Mouse (Mus musculus): ENCODE results near the gene Mcfd2. TPM values are rescaled to one million over a fixed set of nuclear protein-coding genes. Genes with fewer than 3 reads are reported as not detected.
"Not testable (repeated sequence)": the region's sequence is repeated elsewhere in the genome, so short reads cannot be mapped to it uniquely, and the experiment has no call there.

Mcfd2 gene
- polyA plus RNA-seq, 1 experiment from 2014 or later: 76.6 TPM

DNA sequence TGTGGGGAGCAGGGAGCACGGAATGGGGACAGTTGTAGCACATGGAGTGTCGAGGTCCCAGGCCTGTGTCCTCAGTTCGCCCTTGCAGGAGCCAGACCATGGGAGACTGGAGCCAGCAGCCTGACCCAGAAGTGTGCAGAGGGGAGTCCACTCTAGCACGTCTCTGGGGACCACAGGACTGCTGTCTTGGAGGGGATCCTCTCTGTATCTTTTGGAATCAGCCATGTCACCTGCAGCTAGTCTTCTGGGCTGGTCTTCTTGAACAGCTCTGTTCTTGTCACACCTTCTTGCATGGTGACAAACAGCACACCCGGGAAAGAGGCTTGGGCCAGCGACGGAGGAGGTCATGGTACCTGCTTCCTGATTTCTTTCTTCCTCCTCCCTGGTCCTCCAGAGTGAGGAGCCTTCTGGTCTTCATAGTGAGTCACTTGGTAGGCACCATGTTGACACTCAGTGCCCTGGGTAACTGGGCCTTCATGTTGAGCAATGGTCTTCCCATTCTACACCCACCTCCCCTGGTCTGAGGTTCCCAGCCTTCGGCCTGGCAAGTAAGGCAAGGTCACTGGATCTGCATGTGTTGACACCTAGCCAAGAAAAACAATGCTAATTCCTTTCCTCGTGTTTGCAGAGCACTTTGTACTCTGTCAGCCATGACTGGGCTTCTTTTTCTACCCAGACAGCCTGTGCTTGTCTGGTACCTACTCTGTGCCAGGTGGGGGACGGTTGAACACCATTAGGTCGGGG, 38.6 kb upstream of the Mcfd2 start:
- Histone ChIP-seq H3K4me3 (no peak overlapping the region), H3K4me2 (no peak overlapping the region), H3K27me3 (replicated peaks) (no peaks in the 10 kb centered on the region), H3K9ac (no peak overlapping the region), H3K27ac (replicated peaks) (no peak overlapping the region), H3K36me3 (no peaks in the 10 kb centered on the region), H3K9me3 (no peaks in the 10 kb centered on the region), H3K4me1 (peaks cover 17% of the 10 kb centered on the region)
- no peak for ATAC-seq (ENCODE audit: extremely low read depth, insufficient number of reproducible peaks, low FRiP score, low TSS enrichment)
- WGBS: 73% methylated on average over 11 of the region's 11 CpGs

DNA sequence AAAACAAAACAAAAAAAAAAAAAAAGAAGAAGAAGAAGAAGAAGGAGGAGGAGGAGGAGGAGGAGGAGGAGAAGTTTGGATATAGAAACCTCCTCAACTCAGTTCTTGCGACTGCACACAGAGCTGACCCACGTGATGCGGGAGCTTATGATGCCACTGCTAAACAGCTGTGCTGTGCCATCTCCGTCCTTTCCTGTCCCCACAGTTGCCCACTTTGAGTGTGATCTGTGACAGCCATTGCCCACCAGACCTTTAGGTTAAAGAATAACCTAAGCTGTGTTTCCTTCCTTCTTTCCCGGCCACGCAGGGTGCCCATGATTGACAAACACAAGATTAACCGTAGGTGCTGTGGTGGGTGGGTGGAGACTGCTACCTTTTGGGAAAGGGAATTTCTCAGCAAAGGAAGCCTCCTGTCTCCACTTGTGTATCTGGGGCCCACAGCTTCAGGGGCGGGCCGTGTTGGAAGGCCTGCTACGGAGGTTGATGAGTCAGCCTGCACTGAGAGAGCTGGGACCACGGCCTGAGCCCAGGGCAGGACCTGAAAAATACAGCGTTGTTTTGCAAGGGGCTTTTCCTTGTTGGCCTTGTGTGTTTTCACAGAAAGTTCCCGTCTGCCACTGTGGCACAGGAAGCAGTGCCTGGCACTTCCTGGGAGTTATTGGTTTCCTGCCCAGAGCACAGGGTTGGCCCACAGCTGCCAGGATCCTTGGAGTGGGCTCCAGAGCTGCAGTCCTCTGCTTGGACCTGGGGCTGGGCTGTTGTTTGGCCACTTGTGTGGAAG, 36.5 kb upstream of the Mcfd2 start:
- H3K27me3 ChIP-seq (replicated peaks): no peaks in the 10 kb centered on the region
- H3K36me3 ChIP-seq: no peaks in the 10 kb centered on the region
- 0 out of 2 replicates have a peak overlapping the region, but pooled peaks have one; percentile 8 for H3K27ac ChIP-seq (replicated peaks)
- H3K9me3 ChIP-seq: no peaks in the 10 kb centered on the region
- peaks cover 26% of the 10 kb centered on the region for H3K4me1 ChIP-seq
- no peak overlapping the region for H3K9ac ChIP-seq
- no peak overlapping the region for H3K4me2 ChIP-seq
- ATAC-seq (ENCODE audit: extremely low read depth, insufficient number of reproducible peaks, low FRiP score, low TSS enrichment): no peak
- H3K4me3 ChIP-seq: no peak overlapping the region
- WGBS: 52% methylated on average over 13 of the region's 13 CpGs

DNA sequence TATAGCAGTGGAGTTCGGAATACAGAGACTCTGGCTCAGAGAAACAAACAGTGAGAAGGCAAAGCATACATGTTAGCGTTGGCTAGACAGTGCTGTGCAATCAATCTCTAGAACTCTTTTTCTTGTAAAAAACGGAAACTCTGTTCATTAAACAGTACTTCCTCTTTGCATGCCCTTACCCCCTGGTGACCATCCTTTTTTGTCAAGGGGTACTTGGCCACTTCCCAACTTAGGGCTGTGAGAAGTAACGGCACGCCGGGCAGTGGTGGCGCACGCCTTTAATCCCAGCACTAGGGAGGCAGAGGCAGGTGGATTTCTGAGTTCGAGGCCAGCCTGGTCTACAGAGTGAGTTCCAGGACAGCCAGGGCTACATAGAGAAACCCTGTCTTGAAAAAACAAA, 35.9 kb upstream of the Mcfd2 start:
- H3K27me3 ChIP-seq (replicated peaks); H3K27ac ChIP-seq (replicated peaks); ATAC-seq (ENCODE audit: extremely low read depth, insufficient number of reproducible peaks, low FRiP score, low TSS enrichment); H3K9ac ChIP-seq; H3K9me3 ChIP-seq; H3K4me2 ChIP-seq; H3K36me3 ChIP-seq; H3K4me3 ChIP-seq: not testable (repeated sequence)
- 84% methylated on average over 9 of the region's 9 CpGs for WGBS
- peaks cover 26% of the 10 kb centered on the region for H3K4me1 ChIP-seq

DNA sequence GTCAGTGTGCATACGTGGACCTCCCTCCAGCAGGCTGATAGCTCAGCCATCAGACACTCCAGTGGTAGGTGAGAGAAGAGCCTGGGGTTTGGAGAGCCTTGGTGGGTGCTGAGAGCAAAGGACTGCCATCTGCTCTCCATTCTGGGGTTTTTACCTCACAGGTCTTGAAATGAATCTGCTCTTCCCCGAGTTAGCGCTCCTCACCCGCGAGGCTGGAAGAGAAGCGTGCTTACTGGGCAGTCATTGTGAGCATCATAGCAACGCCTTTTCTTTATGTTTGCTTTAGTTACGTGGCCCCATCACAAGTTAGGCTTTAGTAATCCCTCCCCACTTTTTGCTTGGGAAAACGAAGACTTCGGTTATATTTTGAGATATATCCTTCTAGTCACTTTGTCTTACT, 34.6 kb upstream of the Mcfd2 start:
- no peaks in the 10 kb centered on the region for H3K27me3 ChIP-seq (replicated peaks)
- H3K36me3 ChIP-seq: no peaks in the 10 kb centered on the region
- WGBS: 79% methylated on average over 10 of the region's 10 CpGs

DNA sequence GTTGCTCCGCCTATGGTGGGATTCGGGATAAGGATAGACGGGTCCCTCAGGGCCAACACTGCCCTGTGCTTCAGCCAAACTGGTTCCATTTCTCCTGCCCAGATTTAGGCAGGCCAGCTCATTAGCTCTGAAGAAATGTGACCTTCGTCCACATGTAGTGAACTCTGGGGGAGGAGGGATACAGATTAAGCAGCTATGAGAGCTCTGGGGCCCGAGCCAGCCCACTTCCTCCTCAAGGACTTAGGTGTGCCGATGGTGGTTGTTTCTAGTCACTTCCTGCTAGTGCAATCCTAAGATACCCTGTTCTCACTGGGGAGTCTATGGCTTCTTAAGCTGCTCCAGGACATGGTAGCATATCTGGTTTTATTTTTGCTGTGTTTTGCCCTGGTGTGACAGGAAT, 33.2 kb upstream of the Mcfd2 start:
- no peaks in the 10 kb centered on the region for H3K36me3 ChIP-seq
- H3K4me1 ChIP-seq: peaks cover 20% of the 10 kb centered on the region
- H3K4me3 ChIP-seq: no peak overlapping the region
- H3K27ac ChIP-seq (replicated peaks): no peak overlapping the region
- ATAC-seq (ENCODE audit: extremely low read depth, insufficient number of reproducible peaks, low FRiP score, low TSS enrichment): no peak
- WGBS: 60% methylated on average over 6 of the region's 6 CpGs
- no peak overlapping the region for H3K9ac ChIP-seq
- no peaks in the 10 kb centered on the region for H3K9me3 ChIP-seq
- no peaks in the 10 kb centered on the region for H3K27me3 ChIP-seq (replicated peaks)
- H3K4me2 ChIP-seq: no peak overlapping the region

More for the DNA sequence above, 34.6 kb upstream of the Mcfd2 start:
- Histone ChIP-seq H3K4me2 (no peak overlapping the region), H3K27ac (replicated peaks) (no peak overlapping the region), H3K4me3 (no peak overlapping the region), H3K9me3 (no peaks in the 10 kb centered on the region), H3K4me1 (peaks cover 26% of the 10 kb centered on the region), H3K9ac (no peak overlapping the region)
- ATAC-seq (ENCODE audit: extremely low read depth, insufficient number of reproducible peaks, low FRiP score, low TSS enrichment): no peak

DNA sequence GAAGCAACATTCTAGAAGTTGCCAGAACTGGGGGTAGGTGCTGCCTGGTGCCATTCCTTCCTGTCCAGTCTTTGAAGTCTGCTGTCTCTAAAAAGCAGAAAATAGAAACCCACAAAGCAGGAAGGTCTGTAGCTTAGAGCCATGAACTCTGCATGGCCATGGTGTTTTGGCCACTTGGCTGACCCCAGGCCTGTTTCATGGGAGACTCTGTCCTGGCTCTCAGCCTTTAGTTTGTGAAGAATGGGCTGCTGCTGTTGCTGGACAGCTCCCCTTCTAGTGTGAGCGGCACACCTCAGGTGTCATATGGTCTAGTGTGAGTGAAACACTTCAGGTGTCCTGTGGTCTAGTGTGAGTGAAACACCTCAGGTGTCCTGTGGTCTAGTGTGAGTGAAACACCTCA, 31.0 kb upstream of the Mcfd2 start:
- not testable (repeated sequence) for H3K9ac ChIP-seq; H3K9me3 ChIP-seq; H3K4me2 ChIP-seq; ATAC-seq (ENCODE audit: extremely low read depth, insufficient number of reproducible peaks, low FRiP score, low TSS enrichment); H3K27ac ChIP-seq (replicated peaks); H3K36me3 ChIP-seq; H3K4me3 ChIP-seq; H3K27me3 ChIP-seq (replicated peaks)
- WGBS: 68% methylated on average over 1 of the region's 1 CpGs
- peaks cover 14% of the 10 kb centered on the region for H3K4me1 ChIP-seq

DNA sequence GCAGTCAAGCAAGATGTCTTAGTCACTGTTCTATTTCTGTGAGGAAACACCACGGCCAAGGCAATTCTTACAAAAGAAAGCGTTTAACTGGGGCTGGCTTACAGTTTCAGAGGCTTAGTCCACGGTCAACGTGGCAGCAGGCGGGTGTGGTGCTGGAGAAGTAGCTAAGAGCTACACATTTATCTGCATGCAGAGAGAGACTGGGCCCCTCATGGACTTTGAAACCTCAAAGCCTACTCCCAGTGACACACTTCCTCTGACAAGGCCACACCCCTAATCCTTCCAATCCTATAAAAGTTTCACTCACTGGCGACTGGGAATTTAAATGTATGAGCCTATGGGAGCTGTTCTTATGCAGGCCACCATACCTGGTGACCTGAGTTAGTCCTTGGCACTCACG, 30.0 kb upstream of the Mcfd2 start:
- no peaks in the 10 kb centered on the region for H3K9me3 ChIP-seq
- no peak for ATAC-seq (ENCODE audit: extremely low read depth, insufficient number of reproducible peaks, low FRiP score, low TSS enrichment)
- no peaks in the 10 kb centered on the region for H3K27me3 ChIP-seq (replicated peaks)
- no peak overlapping the region for H3K27ac ChIP-seq (replicated peaks)
- H3K36me3 ChIP-seq: no peaks in the 10 kb centered on the region
- H3K9ac ChIP-seq: no peak overlapping the region
- no peak overlapping the region for H3K4me2 ChIP-seq
- WGBS: 68% methylated on average over 7 of the region's 7 CpGs
- no peak overlapping the region for H3K4me3 ChIP-seq
- H3K4me1 ChIP-seq: peaks cover 15% of the 10 kb centered on the region

DNA sequence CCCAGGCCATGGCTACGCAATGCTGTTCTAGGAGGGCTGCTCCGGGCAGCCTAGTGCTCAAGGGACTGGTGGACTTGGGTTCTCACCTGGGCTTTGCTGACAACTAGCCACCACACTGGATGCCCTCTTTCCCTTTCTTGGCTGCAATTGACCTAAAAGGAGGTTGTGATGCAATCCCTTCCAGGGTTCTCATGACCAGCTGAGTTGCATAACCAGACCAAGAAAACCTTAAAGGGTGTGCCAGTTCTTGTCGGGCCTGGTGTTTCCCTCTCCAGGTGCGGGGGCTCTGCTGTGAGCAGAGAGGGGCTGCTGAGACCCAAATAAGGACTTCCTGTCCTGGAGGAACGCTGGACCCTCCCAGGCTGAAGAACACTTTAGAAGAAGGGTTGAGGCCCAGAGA, 27.4 kb upstream of the Mcfd2 start:
- H3K36me3 ChIP-seq: no peaks in the 10 kb centered on the region
- no peak overlapping the region for H3K4me3 ChIP-seq
- H3K4me2 ChIP-seq: no peak overlapping the region
- H3K27ac ChIP-seq (replicated peaks): no peak overlapping the region
- 83% methylated on average over 5 of the region's 5 CpGs for whole genome bisulfite sequencing
- H3K4me1 ChIP-seq: peaks cover 6% of the 10 kb centered on the region; the same call in 1 of the 2 replicates
- peaks cover 20% of the 10 kb centered on the region for H3K27me3 ChIP-seq (replicated peaks)
- ATAC-seq (ENCODE audit: extremely low read depth, insufficient number of reproducible peaks, low FRiP score, low TSS enrichment): no peak
- H3K9me3 ChIP-seq: no peaks in the 10 kb centered on the region
- H3K9ac ChIP-seq: no peak overlapping the region

DNA sequence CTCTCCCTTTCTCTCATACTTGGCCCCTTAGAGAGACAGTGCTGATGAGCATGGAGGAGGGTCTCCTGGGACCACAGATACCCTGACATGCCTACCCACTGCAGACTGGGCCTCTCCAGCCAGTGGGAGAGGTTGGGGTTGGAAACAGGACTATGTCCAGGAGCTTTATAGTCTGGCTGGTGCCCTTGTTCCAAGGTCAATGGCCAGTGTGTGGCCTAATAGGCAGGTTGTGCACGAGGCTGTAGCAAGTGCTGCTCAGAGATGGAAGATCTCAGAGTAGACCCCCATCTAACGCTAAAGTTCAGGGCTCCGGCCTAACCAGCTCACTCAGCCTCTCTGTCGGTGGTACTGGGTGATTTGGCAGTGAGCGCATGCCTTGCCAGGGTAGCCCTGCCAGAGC, 26.0 kb upstream of the Mcfd2 start:
- Histone ChIP-seq H3K4me2 (no peak overlapping the region), H3K9me3 (no peaks in the 10 kb centered on the region), H3K9ac (no peak overlapping the region), H3K27me3 (replicated peaks) (peaks cover 34% of the 10 kb centered on the region), H3K4me1 (peaks cover 7% of the 10 kb centered on the region; the same call in 1 of the 2 replicates), H3K4me3 (no peak overlapping the region), H3K27ac (replicated peaks) (no peak overlapping the region), H3K36me3 (no peaks in the 10 kb centered on the region)
- WGBS: 77% methylated on average over 5 of the region's 5 CpGs
- ATAC-seq (ENCODE audit: extremely low read depth, insufficient number of reproducible peaks, low FRiP score, low TSS enrichment): no peak

DNA sequence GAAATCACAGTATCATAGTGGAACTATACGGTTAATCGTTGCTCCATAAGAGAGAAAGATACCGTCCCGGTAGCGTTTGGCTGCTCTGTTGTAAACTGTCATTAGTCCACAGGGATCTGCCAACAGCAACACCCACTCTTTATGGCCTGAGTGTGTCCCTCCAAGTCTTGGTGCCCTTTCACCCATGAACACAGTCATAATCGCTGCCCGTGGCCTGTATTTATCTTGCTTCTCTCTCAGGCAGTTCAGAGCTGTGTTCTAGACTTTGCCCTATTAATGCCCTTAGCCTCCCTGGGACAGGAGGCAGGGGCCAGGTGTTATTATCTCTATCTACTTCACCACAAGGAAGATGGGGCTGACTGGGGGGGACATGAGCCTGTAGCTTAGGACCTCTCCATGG, 25.3 kb upstream of the Mcfd2 start:
- Histone ChIP-seq H3K9me3 (no peaks in the 10 kb centered on the region), H3K4me2 (no peak overlapping the region), H3K27me3 (replicated peaks) (peaks cover 41% of the 10 kb centered on the region), H3K27ac (replicated peaks) (no peak overlapping the region), H3K4me3 (no peak overlapping the region), H3K4me1 (peaks cover 7% of the 10 kb centered on the region; the same call in 1 of the 2 replicates), H3K9ac (no peak overlapping the region), H3K36me3 (no peaks in the 10 kb centered on the region)
- no peak for ATAC-seq (ENCODE audit: extremely low read depth, insufficient number of reproducible peaks, low FRiP score, low TSS enrichment)
- 86% methylated on average over 7 of the region's 7 CpGs for WGBS

DNA sequence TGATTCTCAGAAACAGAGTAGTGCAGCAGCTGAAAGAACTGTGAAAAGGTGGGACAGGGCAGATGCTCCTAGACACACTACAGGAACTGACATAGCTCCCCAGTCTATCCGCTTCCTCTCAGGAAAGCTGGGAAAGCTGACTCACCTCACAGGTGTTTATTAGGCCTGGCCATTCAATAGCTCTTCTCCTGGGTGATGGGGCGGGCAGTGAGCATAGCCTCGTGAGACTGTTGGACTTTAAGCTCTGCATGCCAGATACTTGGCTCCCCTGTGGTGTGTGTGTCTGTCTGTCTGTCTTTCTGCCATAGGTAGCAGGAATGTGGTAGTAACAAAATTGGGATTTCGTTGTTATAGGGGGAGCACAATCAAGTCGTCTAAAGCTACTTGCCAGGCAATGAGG, 23.6 kb upstream of the Mcfd2 start:
- WGBS: 69% methylated on average over 5 of the region's 5 CpGs

More for the DNA sequence above, 23.6 kb upstream of the Mcfd2 start:
- Histone ChIP-seq H3K4me2 (no peak overlapping the region), H3K9me3 (no peaks in the 10 kb centered on the region), H3K9ac (no peak overlapping the region), H3K36me3 (no peaks in the 10 kb centered on the region), H3K27me3 (replicated peaks) (peaks cover 58% of the 10 kb centered on the region), H3K4me3 (no peak overlapping the region), H3K4me1 (peaks cover 8% of the 10 kb centered on the region; the same call in 1 of the 2 replicates), H3K27ac (replicated peaks) (no peak overlapping the region)
- ATAC-seq (ENCODE audit: extremely low read depth, insufficient number of reproducible peaks, low FRiP score, low TSS enrichment): no peak

All from heart, embryonic 13.5 days (tissue).